Mouse (Mus musculus) cortical plate, adult 2 months (tissue): ENCODE data around the gene D1Pas1. TPM values are rescaled to one million over a fixed set of nuclear protein-coding genes. Genes with fewer than 3 reads are reported as not detected.

Experiments
- H3K27ac ChIP-seq: fragments of 200-500 bp; 2 replicates; pipeline ENCODE4 v1.5.1; 2012; ENCODE audit warnings: low read length, control low read depth, inconsistent platforms; ENCODE audit not compliant: insufficient read depth
- H3K4me1 ChIP-seq: fragments of 200-500 bp; 2 replicates; pipeline ENCODE4 v1.6.1; 2011; ENCODE audit warnings: low read length; ENCODE audit not compliant: control insufficient read depth, insufficient read depth
- H3K4me3 ChIP-seq: fragments of 200-500 bp; 2 replicates; pipeline ENCODE4 v1.5.1; 2011; ENCODE audit warnings: mild to moderate bottlenecking, low read length, control low read depth; ENCODE audit not compliant: insufficient read depth
- CTCF ChIP-seq: fragments of 200-500 bp; IDR thresholded peaks from 2 replicates; pipeline ENCODE4 v1.5.1; 2011; ENCODE audit warnings: mild to moderate bottlenecking, control low read depth, low read length; ENCODE audit not compliant: insufficient read depth; ENCODE audit errors: extremely low read depth
- POLR2A ChIP-seq: fragments of 200-500 bp; IDR thresholded peaks from 2 replicates; pipeline ENCODE4 v1.6.1; 2011; ENCODE audit warnings: mild to moderate bottlenecking, low read length, control low read depth; ENCODE audit not compliant: insufficient read depth; ENCODE audit errors: extremely low read depth
- polyA plus RNA-seq: library from polyadenylated mRNA; depleted of rRNA; stranded (reverse); fragments of >200 nt; gene quantifications from 2 replicates; pipeline ENCODE4 v1.2.3, GENCODE M21; 2012; rRNA removed

D1Pas1 gene
- polyA plus RNA-seq, 1 experiment: not detected

DNA sequence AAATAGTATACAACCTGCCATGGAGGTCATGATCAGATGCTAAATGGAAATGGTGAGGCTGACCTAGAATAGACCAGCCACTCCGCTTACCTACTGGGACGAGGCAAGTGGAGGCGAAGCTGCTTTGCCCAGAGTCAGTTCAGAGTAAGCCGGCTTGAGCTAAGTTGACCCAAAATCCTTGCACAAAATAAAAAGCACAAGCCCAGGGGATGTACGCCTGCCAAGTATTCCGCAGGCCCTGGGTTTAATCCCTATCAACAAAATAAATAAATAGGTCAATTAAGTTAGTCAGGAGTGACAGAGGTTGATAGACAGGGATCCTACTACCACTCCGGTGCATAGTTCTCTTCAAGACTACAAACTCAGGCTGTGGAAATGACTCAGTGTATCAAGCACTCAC is 41.0 kb downstream of the D1Pas1 start:
- H3K4me1 ChIP-seq: no peaks in the 10 kb centered on the region
- no peak overlapping the region for H3K27ac ChIP-seq
- no peak overlapping the region for H3K4me3 ChIP-seq
- TF ChIP-seq CTCF: no peak
- no peak for TF ChIP-seq POLR2A

- TF ChIP-seq POLR2A (no peak), CTCF (no peak)
- Histone ChIP-seq H3K4me3 (no peak overlapping the region), H3K4me1 (no peaks in the 10 kb centered on the region), H3K27ac (no peak overlapping the region)
Measured at GRCm38 (mm10) chr1:187010071-187010470, 42.9 kb downstream of the D1Pas1 start.

- no peak overlapping the region for H3K4me3 ChIP-seq
- TF ChIP-seq POLR2A: no peak
- no peak for TF ChIP-seq CTCF
- no peak overlapping the region for H3K27ac ChIP-seq
- no peaks in the 10 kb centered on the region for H3K4me1 ChIP-seq
Measured at GRCm38 (mm10) chr1:187011601-187012000, 44.4 kb downstream of the D1Pas1 start.

- Histone ChIP-seq H3K4me3 (no peak overlapping the region), H3K27ac (no peak overlapping the region), H3K4me1 (no peaks in the 10 kb centered on the region)
- TF ChIP-seq CTCF: no peak
- no peak for TF ChIP-seq POLR2A
Measured at GRCm38 (mm10) chr1:187014141-187014540, 46.9 kb downstream of the D1Pas1 start.

- Histone ChIP-seq H3K4me3 (no peak overlapping the region), H3K27ac (no peak overlapping the region), H3K4me1 (no peaks in the 10 kb centered on the region)
- TF ChIP-seq POLR2A (no peak), CTCF (no peak)
Measured at GRCm38 (mm10) chr1:187015673-187016072, 48.5 kb downstream of the D1Pas1 start.

DNA sequence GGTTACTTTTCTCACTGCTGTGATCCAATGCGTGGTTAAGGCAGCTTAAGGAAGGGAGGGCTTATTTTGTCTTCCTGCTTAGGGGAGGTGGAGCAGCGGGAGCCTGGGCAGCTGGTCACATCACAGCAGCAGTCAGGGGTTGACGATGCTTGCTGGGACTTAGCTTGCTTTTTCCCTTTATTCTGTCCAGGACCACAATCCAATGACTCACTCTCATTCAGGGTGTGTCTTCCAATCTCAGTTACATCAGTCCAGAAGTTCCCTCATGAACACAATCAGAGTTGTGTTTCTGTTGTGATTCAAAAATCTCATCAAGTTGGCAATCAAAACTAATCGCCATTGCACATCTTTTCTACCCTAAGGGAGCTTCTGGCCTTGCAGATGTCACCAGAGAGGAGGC is 48.9 kb downstream of the D1Pas1 start:
- no peak for TF ChIP-seq CTCF
- no peak for TF ChIP-seq POLR2A
- Histone ChIP-seq H3K4me3 (no peak overlapping the region), H3K4me1 (no peaks in the 10 kb centered on the region), H3K27ac (no peak overlapping the region)

- Histone ChIP-seq H3K4me1 (no peaks in the 10 kb centered on the region), H3K27ac (no peak overlapping the region), H3K4me3 (no peak overlapping the region)
- no peak for TF ChIP-seq POLR2A
- TF ChIP-seq CTCF: no peak
Measured at GRCm38 (mm10) chr1:187020011-187020410, 52.8 kb downstream of the D1Pas1 start.

Other genes starting within 250 kb of the D1Pas1 start
- gene Rrp15, start 218.1 kb upstream of the D1Pas1 start, polyA plus RNA-seq: 10.8 and 14.5 TPM in 2 replicates
- 0.42 and 0.71 TPM in 2 replicates for gene Spata17, start 248.0 kb downstream of the D1Pas1 start, polyA plus RNA-seq
- gene Gpatch2, start 248.1 kb downstream of the D1Pas1 start, polyA plus RNA-seq: 14.5 and 15.1 TPM in 2 replicates